Mouse (Mus musculus): Measurements from ENCODE around the gene Ly9. TPM values are rescaled to one million over a fixed set of nuclear protein-coding genes. Genes with fewer than 3 reads are reported as not detected.

Gene Ly9
- 0.62 and 0.84 TPM in 2 replicates for polyA plus RNA-seq (2015; fragmentation: Nextera tagmentation; extraction: Ambion mirVana)

- Histone ChIP-seq H3K4me2 (ENCODE audit: low read depth, low read length) (no peak within 1 kb of the TSS), H3K36me3 (ENCODE audit: control insufficient read depth, insufficient read depth, low read length) (no peaks in the 10 kb centered on the region), H3K9me3 (replicated peaks; ENCODE audit: control insufficient read depth, low read length) (no peaks in the 10 kb centered on the region), H3K27me3 (ENCODE audit: control insufficient read depth, insufficient read depth, low read length) (no peaks in the 10 kb centered on the region), H3K9ac (ENCODE audit: low read length) (no peak within 1 kb of the TSS), H3K4me3 (replicated peaks; ENCODE audit: low read length) (no peak within 1 kb of the TSS), H3K4me1 (ENCODE audit: control insufficient read depth, insufficient read depth, low read length) (no peaks in the 10 kb centered on the region), H3K27ac (ENCODE audit: low read length) (no peak within 1 kb of the TSS)
- ATAC-seq (ENCODE audit: insufficient read depth, low FRiP score): no peak
- WGBS: 77% methylated on average over 9 of the region's 9 CpGs
These were observed at the start of gene Ly9 for GRCm38 (mm10) chr1:171607176-171607575. Ly9 (minus strand) TSS chr1:171607410.

GRCm38 (mm10) chr1:171652734-171653133, 45.5 kb upstream of the Ly9 start, which contains the start of gene Slamf7:
Slamf7 (minus strand) TSS chr1:171653035.
- Histone ChIP-seq H3K36me3 (ENCODE audit: control insufficient read depth, insufficient read depth, low read length) (no peaks in the 10 kb centered on the region), H3K4me3 (replicated peaks; ENCODE audit: low read length) (no peak within 1 kb of the TSS), H3K27me3 (ENCODE audit: control insufficient read depth, insufficient read depth, low read length) (no peaks in the 10 kb centered on the region), H3K9me3 (replicated peaks; ENCODE audit: control insufficient read depth, low read length) (no peaks in the 10 kb centered on the region), H3K9ac (ENCODE audit: low read length) (no peak within 1 kb of the TSS), H3K27ac (ENCODE audit: low read length) (no peak within 1 kb of the TSS), H3K4me2 (ENCODE audit: low read depth, low read length) (no peak within 1 kb of the TSS), H3K4me1 (ENCODE audit: control insufficient read depth, insufficient read depth, low read length) (no peaks in the 10 kb centered on the region)
- WGBS: 86% methylated on average over 5 of the region's 5 CpGs
- ATAC-seq (ENCODE audit: insufficient read depth, low FRiP score): no peak

GRCm38 (mm10) chr1:171648840-171649239, 41.6 kb upstream of the Ly9 start:
- Histone ChIP-seq H3K4me2 (ENCODE audit: low read depth, low read length) (no peak overlapping the region), H3K27me3 (ENCODE audit: control insufficient read depth, insufficient read depth, low read length) (no peaks in the 10 kb centered on the region), H3K9ac (ENCODE audit: low read length) (no peak overlapping the region), H3K27ac (ENCODE audit: low read length) (no peak overlapping the region), H3K36me3 (ENCODE audit: control insufficient read depth, insufficient read depth, low read length) (no peaks in the 10 kb centered on the region), H3K4me3 (replicated peaks; ENCODE audit: low read length) (no peak overlapping the region), H3K4me1 (ENCODE audit: control insufficient read depth, insufficient read depth, low read length) (no peaks in the 10 kb centered on the region), H3K9me3 (replicated peaks; ENCODE audit: control insufficient read depth, low read length) (no peaks in the 10 kb centered on the region)
- no peak for ATAC-seq (ENCODE audit: insufficient read depth, low FRiP score)
- WGBS: 68% methylated on average over 8 of the region's 8 CpGs

- Histone ChIP-seq H3K4me2 (ENCODE audit: low read depth, low read length) (no peak overlapping the region), H3K4me3 (replicated peaks; ENCODE audit: low read length) (no peak overlapping the region), H3K4me1 (ENCODE audit: control insufficient read depth, insufficient read depth, low read length) (no peaks in the 10 kb centered on the region), H3K36me3 (ENCODE audit: control insufficient read depth, insufficient read depth, low read length) (no peaks in the 10 kb centered on the region), H3K27ac (ENCODE audit: low read length) (no peak overlapping the region), H3K27me3 (ENCODE audit: control insufficient read depth, insufficient read depth, low read length) (no peaks in the 10 kb centered on the region), H3K9ac (ENCODE audit: low read length) (no peak overlapping the region), H3K9me3 (replicated peaks; ENCODE audit: control insufficient read depth, low read length) (no peaks in the 10 kb centered on the region)
- ATAC-seq (ENCODE audit: insufficient read depth, low FRiP score): no peak
- 82% methylated on average over 5 of the region's 5 CpGs for WGBS
These were observed 40.5 kb upstream of the Ly9 start for GRCm38 (mm10) chr1:171647716-171648115.

- Histone ChIP-seq H3K4me2 (ENCODE audit: low read depth, low read length) (no peak overlapping the region), H3K4me3 (replicated peaks; ENCODE audit: low read length) (no peak overlapping the region), H3K4me1 (ENCODE audit: control insufficient read depth, insufficient read depth, low read length) (no peaks in the 10 kb centered on the region), H3K27me3 (ENCODE audit: control insufficient read depth, insufficient read depth, low read length) (no peaks in the 10 kb centered on the region), H3K27ac (ENCODE audit: low read length) (no peak overlapping the region), H3K9ac (ENCODE audit: low read length) (no peak overlapping the region), H3K9me3 (replicated peaks; ENCODE audit: control insufficient read depth, low read length) (no peaks in the 10 kb centered on the region), H3K36me3 (ENCODE audit: control insufficient read depth, insufficient read depth, low read length) (no peaks in the 10 kb centered on the region)
- ATAC-seq (ENCODE audit: insufficient read depth, low FRiP score): no peak
- WGBS: 58% methylated on average over 5 of the region's 5 CpGs
These were observed 39.3 kb upstream of the Ly9 start for GRCm38 (mm10) chr1:171646429-171646940.

GRCm38 (mm10) chr1:171643612-171644011, 36.4 kb upstream of the Ly9 start:
- no peak overlapping the region for H3K4me2 ChIP-seq (ENCODE audit: low read depth, low read length)
- ATAC-seq (ENCODE audit: insufficient read depth, low FRiP score): no peak
- H3K27ac ChIP-seq (ENCODE audit: low read length): no peak overlapping the region
- no peaks in the 10 kb centered on the region for H3K9me3 ChIP-seq (replicated peaks; ENCODE audit: control insufficient read depth, low read length)
- 65% methylated on average over 7 of the region's 7 CpGs for WGBS
- H3K4me3 ChIP-seq (replicated peaks; ENCODE audit: low read length): no peak overlapping the region
- H3K4me1 ChIP-seq (ENCODE audit: control insufficient read depth, insufficient read depth, low read length): no peaks in the 10 kb centered on the region
- H3K9ac ChIP-seq (ENCODE audit: low read length): no peak overlapping the region
- no peaks in the 10 kb centered on the region for H3K36me3 ChIP-seq (ENCODE audit: control insufficient read depth, insufficient read depth, low read length)
- H3K27me3 ChIP-seq (ENCODE audit: control insufficient read depth, insufficient read depth, low read length): no peaks in the 10 kb centered on the region

- ATAC-seq (ENCODE audit: insufficient read depth, low FRiP score): no peak
- 96% methylated on average over 6 of the region's 6 CpGs for WGBS
- Histone ChIP-seq H3K27me3 (ENCODE audit: control insufficient read depth, insufficient read depth, low read length) (no peaks in the 10 kb centered on the region), H3K4me1 (ENCODE audit: control insufficient read depth, insufficient read depth, low read length) (no peaks in the 10 kb centered on the region), H3K4me3 (replicated peaks; ENCODE audit: low read length) (no peak overlapping the region), H3K9me3 (replicated peaks; ENCODE audit: control insufficient read depth, low read length) (no peaks in the 10 kb centered on the region), H3K27ac (ENCODE audit: low read length) (no peak overlapping the region), H3K9ac (ENCODE audit: low read length) (no peak overlapping the region), H3K36me3 (ENCODE audit: control insufficient read depth, insufficient read depth, low read length) (no peaks in the 10 kb centered on the region), H3K4me2 (ENCODE audit: low read depth, low read length) (no peak overlapping the region)
These were observed 33.6 kb upstream of the Ly9 start for GRCm38 (mm10) chr1:171640796-171641195.

GRCm38 (mm10) chr1:171638686-171639085, 31.5 kb upstream of the Ly9 start:
- ATAC-seq (ENCODE audit: insufficient read depth, low FRiP score): no peak
- Histone ChIP-seq H3K36me3 (ENCODE audit: control insufficient read depth, insufficient read depth, low read length) (no peaks in the 10 kb centered on the region), H3K27ac (ENCODE audit: low read length) (no peak overlapping the region), H3K4me3 (replicated peaks; ENCODE audit: low read length) (no peak overlapping the region), H3K9me3 (replicated peaks; ENCODE audit: control insufficient read depth, low read length) (no peaks in the 10 kb centered on the region), H3K27me3 (ENCODE audit: control insufficient read depth, insufficient read depth, low read length) (no peaks in the 10 kb centered on the region), H3K4me2 (ENCODE audit: low read depth, low read length) (no peak overlapping the region), H3K9ac (ENCODE audit: low read length) (no peak overlapping the region), H3K4me1 (ENCODE audit: control insufficient read depth, insufficient read depth, low read length) (no peaks in the 10 kb centered on the region)
- WGBS: 74% methylated on average over 2 of the region's 2 CpGs

GRCm38 (mm10) chr1:171637101-171637500, 29.9 kb upstream of the Ly9 start:
- ATAC-seq (ENCODE audit: insufficient read depth, low FRiP score): no peak
- Histone ChIP-seq H3K9ac (ENCODE audit: low read length) (no peak overlapping the region), H3K4me2 (ENCODE audit: low read depth, low read length) (no peak overlapping the region), H3K4me3 (replicated peaks; ENCODE audit: low read length) (no peak overlapping the region), H3K36me3 (ENCODE audit: control insufficient read depth, insufficient read depth, low read length) (no peaks in the 10 kb centered on the region), H3K27ac (ENCODE audit: low read length) (no peak overlapping the region), H3K27me3 (ENCODE audit: control insufficient read depth, insufficient read depth, low read length) (no peaks in the 10 kb centered on the region), H3K9me3 (replicated peaks; ENCODE audit: control insufficient read depth, low read length) (no peaks in the 10 kb centered on the region), H3K4me1 (ENCODE audit: control insufficient read depth, insufficient read depth, low read length) (no peaks in the 10 kb centered on the region)
- 74% methylated on average over 8 of the region's 8 CpGs for WGBS

- no peaks in the 10 kb centered on the region for H3K9me3 ChIP-seq (replicated peaks; ENCODE audit: control insufficient read depth, low read length)
- no peak for ATAC-seq (ENCODE audit: insufficient read depth, low FRiP score)
- 55% methylated on average over 6 of the region's 6 CpGs for WGBS
These were observed 28.5 kb upstream of the Ly9 start for GRCm38 (mm10) chr1:171635696-171636095.

More at GRCm38 (mm10) chr1:171635696-171636095, 28.5 kb upstream of the Ly9 start:
- Histone ChIP-seq H3K36me3 (ENCODE audit: control insufficient read depth, insufficient read depth, low read length) (no peaks in the 10 kb centered on the region), H3K27me3 (ENCODE audit: control insufficient read depth, insufficient read depth, low read length) (no peaks in the 10 kb centered on the region), H3K4me3 (replicated peaks; ENCODE audit: low read length) (no peak overlapping the region), H3K4me2 (ENCODE audit: low read depth, low read length) (no peak overlapping the region), H3K9ac (ENCODE audit: low read length) (no peak overlapping the region), H3K4me1 (ENCODE audit: control insufficient read depth, insufficient read depth, low read length) (no peaks in the 10 kb centered on the region), H3K27ac (ENCODE audit: low read length) (no peak overlapping the region)

Measured in stomach, embryonic 16.5 days (tissue).